Mouse (Mus musculus): Measurements from ENCODE around the gene Igfn1. TPM values are rescaled to one million over a fixed set of nuclear protein-coding genes. Genes with fewer than 3 reads are reported as not detected.

Igfn1 gene
- polyA plus RNA-seq, 1 experiment from 2014 or later, result not detected

DNA sequence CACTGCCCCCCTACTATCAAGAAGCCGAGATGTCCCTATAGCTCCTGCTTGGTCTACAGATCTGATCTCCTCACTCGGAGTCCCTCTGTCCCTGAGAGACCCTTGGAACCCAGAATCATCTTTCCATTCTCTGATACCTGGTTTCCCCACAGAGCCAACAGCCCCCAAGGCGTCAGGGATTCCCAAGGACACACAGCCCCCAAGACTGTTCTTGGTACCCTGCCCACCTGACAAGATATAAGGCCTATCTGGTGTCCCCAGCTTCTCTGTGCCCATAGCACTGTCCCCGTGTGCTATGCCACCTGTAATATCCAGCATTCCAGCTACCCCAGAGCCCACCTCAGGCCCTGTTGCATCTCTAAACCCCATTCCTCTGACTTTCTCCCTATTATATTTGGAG lies 38.4 kb downstream of the Igfn1 start:
- H3K9me3 ChIP-seq (replicated peaks; ENCODE audit: control insufficient read depth, low read length), result no peaks in the 10 kb centered on the region
- DNase-seq (ENCODE audit: low spot score) (no peak), ATAC-seq (replicated peaks; ENCODE audit: insufficient number of reproducible peaks, low FRiP score, low TSS enrichment, low read depth) (no peak)

DNA sequence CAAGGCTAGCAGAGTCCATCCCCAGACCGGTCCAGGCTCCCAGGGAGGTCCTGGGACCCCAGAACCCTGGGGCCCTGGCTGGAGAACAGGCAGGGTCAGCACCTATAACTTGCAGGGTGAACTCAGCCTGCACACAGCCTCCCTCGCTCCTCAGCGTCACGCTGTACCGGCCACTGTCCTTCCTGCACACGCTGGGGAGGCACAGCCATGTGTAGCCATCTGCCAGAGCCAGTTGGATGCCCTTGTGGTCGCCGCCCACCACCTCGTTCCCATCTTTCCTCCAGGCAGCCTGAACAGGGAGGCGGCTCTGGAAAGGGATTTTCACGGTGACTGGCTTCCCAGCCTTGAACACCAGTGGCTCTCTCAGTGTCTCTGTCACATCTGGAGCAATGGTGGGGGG lies 41.6 kb downstream of the Igfn1 start:
- no peaks in the 10 kb centered on the region for H3K36me3 ChIP-seq (replicated peaks; ENCODE audit: control insufficient read depth, insufficient read depth, low read depth, low read length)
- WGBS, result 77% methylated on average over 11 of the region's 11 CpGs
- no peak overlapping the region for H3K9ac ChIP-seq (replicated peaks; ENCODE audit: low read length)
- H3K27me3 ChIP-seq (ENCODE audit: control insufficient read depth, insufficient read depth, low read length), result no peaks in the 10 kb centered on the region
- ATAC-seq (replicated peaks; ENCODE audit: insufficient number of reproducible peaks, low FRiP score, low TSS enrichment, low read depth), result no peak
- no peak overlapping the region for H3K4me2 ChIP-seq (ENCODE audit: low read depth, low read length)
- H3K4me1 ChIP-seq (ENCODE audit: control insufficient read depth, insufficient read depth, low read length), result no peaks in the 10 kb centered on the region
- no peaks in the 10 kb centered on the region for H3K9me3 ChIP-seq (replicated peaks; ENCODE audit: control insufficient read depth, low read length)
- DNase-seq (ENCODE audit: low spot score), result no peak
- H3K4me3 ChIP-seq (ENCODE audit: low read depth, low read length), result no peak overlapping the region
- no peak overlapping the region for H3K27ac ChIP-seq (replicated peaks; ENCODE audit: low read depth, low read length)

More for the DNA sequence above, 38.4 kb downstream of the Igfn1 start:
- H3K4me3 ChIP-seq (ENCODE audit: low read depth, low read length), result no peak overlapping the region
- H3K27ac ChIP-seq (replicated peaks; ENCODE audit: low read depth, low read length), result no peak overlapping the region
- no peaks in the 10 kb centered on the region for H3K4me1 ChIP-seq (ENCODE audit: control insufficient read depth, insufficient read depth, low read length)
- no peaks in the 10 kb centered on the region for H3K36me3 ChIP-seq (replicated peaks; ENCODE audit: control insufficient read depth, insufficient read depth, low read depth, low read length)
- no peak overlapping the region for H3K9ac ChIP-seq (replicated peaks; ENCODE audit: low read length)
- 73% methylated on average over 4 of the region's 4 CpGs for WGBS
- no peak overlapping the region for H3K4me2 ChIP-seq (ENCODE audit: low read depth, low read length)
- no peaks in the 10 kb centered on the region for H3K27me3 ChIP-seq (ENCODE audit: control insufficient read depth, insufficient read depth, low read length)

DNA sequence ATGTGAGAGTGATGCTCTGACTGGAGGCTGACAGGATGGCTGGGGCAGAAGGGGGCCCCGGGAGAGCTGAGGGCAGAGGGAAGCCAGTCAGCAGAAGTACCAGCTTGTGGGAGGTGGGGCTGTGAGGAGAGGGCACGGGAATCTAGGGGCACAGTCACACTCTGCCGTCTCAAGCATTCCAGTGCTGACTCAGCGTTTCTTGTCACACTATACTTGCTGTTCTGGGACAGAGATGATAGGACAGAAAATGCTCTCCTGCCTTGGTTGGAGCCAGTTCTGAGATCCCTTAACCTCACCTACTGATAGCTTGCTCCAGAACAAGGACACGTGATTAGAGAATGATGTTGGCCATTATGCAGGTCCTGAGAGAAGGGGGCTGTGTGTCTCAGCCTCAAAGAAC lies 43.0 kb downstream of the Igfn1 start:
- H3K4me2 ChIP-seq (ENCODE audit: low read depth, low read length), result no peak overlapping the region
- WGBS, result 71% methylated on average over 5 of the region's 5 CpGs
- no peaks in the 10 kb centered on the region for H3K27me3 ChIP-seq (ENCODE audit: control insufficient read depth, insufficient read depth, low read length)
- H3K4me1 ChIP-seq (ENCODE audit: control insufficient read depth, insufficient read depth, low read length), result no peaks in the 10 kb centered on the region
- DNase-seq (ENCODE audit: low spot score) (no peak), ATAC-seq (replicated peaks; ENCODE audit: insufficient number of reproducible peaks, low FRiP score, low TSS enrichment, low read depth) (no peak)
- no peak overlapping the region for H3K27ac ChIP-seq (replicated peaks; ENCODE audit: low read depth, low read length)
- no peak overlapping the region for H3K4me3 ChIP-seq (ENCODE audit: low read depth, low read length)
- no peak overlapping the region for H3K9ac ChIP-seq (replicated peaks; ENCODE audit: low read length)
- no peaks in the 10 kb centered on the region for H3K36me3 ChIP-seq (replicated peaks; ENCODE audit: control insufficient read depth, insufficient read depth, low read depth, low read length)
- H3K9me3 ChIP-seq (replicated peaks; ENCODE audit: control insufficient read depth, low read length), result no peaks in the 10 kb centered on the region

DNA sequence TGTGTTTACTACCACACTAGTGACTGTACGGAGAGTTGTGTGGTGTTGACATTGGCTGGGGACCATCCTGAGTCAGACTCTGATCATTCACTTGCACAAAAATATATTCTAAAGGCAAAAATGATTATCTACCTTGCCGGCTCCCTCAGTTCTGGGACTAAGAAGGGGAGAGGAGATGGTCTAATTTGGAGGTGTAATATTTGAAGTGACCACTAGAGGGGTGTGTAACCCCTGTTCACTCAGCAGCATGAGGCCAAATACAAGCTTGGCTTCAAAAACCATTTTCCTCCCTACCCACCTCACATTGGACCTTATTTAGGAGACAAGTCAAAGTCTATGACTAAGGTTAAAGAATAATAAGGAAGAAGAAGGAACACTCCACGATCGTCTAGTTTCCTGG lies 47.7 kb downstream of the Igfn1 start:
- DNase-seq (ENCODE audit: low spot score), result peak; percentile 76
- 0 out of 2 replicates have a peak, but pooled peaks have one; percentile 30 for ATAC-seq (replicated peaks; ENCODE audit: insufficient number of reproducible peaks, low FRiP score, low TSS enrichment, low read depth)
- Histone ChIP-seq H3K9me3 (replicated peaks; ENCODE audit: control insufficient read depth, low read length) (no peaks in the 10 kb centered on the region), H3K27me3 (ENCODE audit: control insufficient read depth, insufficient read depth, low read length) (no peaks in the 10 kb centered on the region), H3K4me1 (ENCODE audit: control insufficient read depth, insufficient read depth, low read length) (no peaks in the 10 kb centered on the region), H3K27ac (replicated peaks; ENCODE audit: low read depth, low read length) (no peak overlapping the region), H3K4me2 (ENCODE audit: low read depth, low read length) (no peak overlapping the region), H3K36me3 (replicated peaks; ENCODE audit: control insufficient read depth, insufficient read depth, low read depth, low read length) (no peaks in the 10 kb centered on the region), H3K9ac (replicated peaks; ENCODE audit: low read length) (no peak overlapping the region), H3K4me3 (ENCODE audit: low read depth, low read length) (no peak overlapping the region)
- WGBS, result 51% methylated on average over 4 of the region's 4 CpGs

DNA sequence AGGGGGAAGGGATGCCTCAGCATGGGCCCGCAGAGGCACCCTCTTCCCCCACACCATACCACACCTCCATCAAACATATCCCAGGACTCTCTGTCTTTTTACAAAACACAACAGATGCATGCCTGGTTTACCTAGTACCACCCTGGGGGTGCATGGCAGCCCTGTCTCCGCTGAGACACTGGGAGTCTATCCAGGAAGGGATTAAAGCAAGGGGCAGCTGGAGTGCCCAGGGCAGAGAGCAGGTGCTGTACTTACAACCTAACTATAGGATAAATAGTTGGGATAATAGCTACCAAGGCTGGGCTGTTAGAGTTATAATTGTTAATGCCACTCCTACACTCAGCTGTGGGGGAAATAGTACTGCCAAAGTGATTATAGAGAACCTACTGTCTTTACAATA lies 57.3 kb downstream of the Igfn1 start:
- Histone ChIP-seq H3K4me1 (ENCODE audit: control insufficient read depth, insufficient read depth, low read length) (no peaks in the 10 kb centered on the region), H3K9me3 (replicated peaks; ENCODE audit: control insufficient read depth, low read length) (no peaks in the 10 kb centered on the region), H3K27ac (replicated peaks; ENCODE audit: low read depth, low read length) (no peak overlapping the region), H3K36me3 (replicated peaks; ENCODE audit: control insufficient read depth, insufficient read depth, low read depth, low read length) (no peaks in the 10 kb centered on the region), H3K27me3 (ENCODE audit: control insufficient read depth, insufficient read depth, low read length) (no peaks in the 10 kb centered on the region), H3K4me3 (ENCODE audit: low read depth, low read length) (no peak overlapping the region), H3K4me2 (ENCODE audit: low read depth, low read length) (no peak overlapping the region), H3K9ac (replicated peaks; ENCODE audit: low read length) (no peak overlapping the region)
- DNase-seq (ENCODE audit: low spot score) (no peak), ATAC-seq (replicated peaks; ENCODE audit: insufficient number of reproducible peaks, low FRiP score, low TSS enrichment, low read depth) (no peak)
- 72% methylated on average over 2 of the region's 2 CpGs for WGBS

DNA sequence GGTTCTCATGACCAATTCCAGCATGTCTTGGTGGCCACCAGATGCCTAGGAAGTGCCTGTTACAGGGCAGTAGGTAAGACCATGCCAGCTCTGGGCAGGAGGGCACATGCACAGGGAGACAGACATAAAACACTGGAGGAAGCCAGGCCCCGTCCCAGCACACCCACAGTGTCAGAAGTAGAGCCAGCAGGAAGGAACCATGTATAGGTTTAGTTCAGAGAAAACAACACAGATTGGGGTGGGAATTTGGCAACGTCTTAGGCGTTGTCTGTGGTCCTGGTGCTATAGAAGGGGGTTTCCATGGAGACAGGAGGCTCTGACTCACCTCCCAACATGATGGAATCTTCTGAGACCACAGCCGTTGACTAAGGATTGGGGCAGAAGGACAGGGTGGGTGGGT lies 59.9 kb downstream of the Igfn1 start:
- no peaks in the 10 kb centered on the region for H3K9me3 ChIP-seq (replicated peaks; ENCODE audit: control insufficient read depth, low read length)
- H3K4me3 ChIP-seq (ENCODE audit: low read depth, low read length), result no peak overlapping the region
- no peaks in the 10 kb centered on the region for H3K36me3 ChIP-seq (replicated peaks; ENCODE audit: control insufficient read depth, insufficient read depth, low read depth, low read length)
- H3K4me2 ChIP-seq (ENCODE audit: low read depth, low read length), result no peak overlapping the region
- H3K9ac ChIP-seq (replicated peaks; ENCODE audit: low read length), result no peak overlapping the region
- H3K4me1 ChIP-seq (ENCODE audit: control insufficient read depth, insufficient read depth, low read length), result no peaks in the 10 kb centered on the region
- WGBS, result 80% methylated on average over 4 of the region's 4 CpGs
- ATAC-seq (replicated peaks; ENCODE audit: insufficient number of reproducible peaks, low FRiP score, low TSS enrichment, low read depth) (no peak), DNase-seq (ENCODE audit: low spot score) (no peak)
- no peaks in the 10 kb centered on the region for H3K27me3 ChIP-seq (ENCODE audit: control insufficient read depth, insufficient read depth, low read length)
- H3K27ac ChIP-seq (replicated peaks; ENCODE audit: low read depth, low read length), result no peak overlapping the region

DNA sequence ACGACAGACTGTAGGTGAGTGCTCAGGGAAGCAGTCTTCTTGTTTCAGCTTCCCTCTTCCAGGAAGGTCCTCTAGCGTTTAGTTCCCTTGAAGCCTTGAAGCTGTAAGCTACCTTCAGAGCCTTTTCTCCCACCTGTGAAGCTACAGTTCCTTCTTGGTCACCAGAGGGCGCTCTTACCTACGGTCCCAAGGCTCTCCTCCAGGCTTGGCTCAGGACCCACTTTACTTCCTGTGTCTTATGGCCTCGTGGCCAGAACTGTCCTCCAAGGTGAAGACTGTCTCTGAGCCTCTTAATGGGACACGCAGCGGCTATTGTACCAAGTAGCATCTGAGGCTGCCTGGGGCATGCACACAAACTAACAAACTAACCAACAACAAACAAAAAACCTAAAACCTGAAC lies 60.4 kb downstream of the Igfn1 start:
- peak; percentile 71 for DNase-seq (ENCODE audit: low spot score)
- H3K27ac ChIP-seq (replicated peaks; ENCODE audit: low read depth, low read length), result no peak overlapping the region

DNA sequence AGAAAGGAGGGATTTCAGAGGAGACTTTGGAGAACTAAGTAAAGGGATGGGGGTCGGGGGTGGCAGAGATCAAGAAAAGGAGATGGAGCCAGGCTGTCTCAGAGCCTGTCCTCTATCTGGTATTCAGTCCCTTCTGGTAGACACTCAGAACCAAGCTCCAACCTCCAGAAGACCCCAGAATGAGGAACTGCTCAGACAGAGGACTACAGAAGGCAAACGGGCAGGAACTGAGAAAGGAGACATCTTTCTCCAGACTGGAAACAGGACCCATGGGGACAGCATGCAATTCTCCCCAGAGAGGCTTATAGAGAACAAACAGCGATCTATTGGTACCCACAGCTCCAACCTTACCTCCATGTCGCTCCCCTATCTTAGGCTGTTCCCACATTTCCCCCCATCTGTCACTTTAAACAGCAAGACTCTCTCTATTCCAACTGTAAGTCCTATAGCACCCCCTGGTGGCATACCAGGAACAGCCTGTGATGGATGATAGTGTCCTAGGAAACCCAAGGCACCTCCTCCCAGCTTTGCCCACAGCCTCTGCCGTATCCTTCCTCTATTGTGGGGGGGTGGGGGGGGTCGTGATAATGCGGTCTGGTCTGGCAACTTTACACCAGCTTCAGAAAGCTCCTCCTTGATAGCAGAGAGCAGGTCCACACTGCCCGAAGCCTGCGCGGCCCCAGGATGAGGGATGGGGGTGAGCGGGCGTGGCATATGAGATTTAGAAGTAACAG lies 61.4 kb downstream of the Igfn1 start:
- H3K4me3 ChIP-seq (ENCODE audit: low read depth, low read length), result no peak overlapping the region
- no peak overlapping the region for H3K27ac ChIP-seq (replicated peaks; ENCODE audit: low read depth, low read length)
- H3K4me2 ChIP-seq (ENCODE audit: low read depth, low read length), result no peak overlapping the region
- no peaks in the 10 kb centered on the region for H3K36me3 ChIP-seq (replicated peaks; ENCODE audit: control insufficient read depth, insufficient read depth, low read depth, low read length)
- ATAC-seq (replicated peaks; ENCODE audit: insufficient number of reproducible peaks, low FRiP score, low TSS enrichment, low read depth), result no peak
- no peaks in the 10 kb centered on the region for H3K27me3 ChIP-seq (ENCODE audit: control insufficient read depth, insufficient read depth, low read length)
- DNase-seq (ENCODE audit: low spot score), result peak; percentile 93
- no peaks in the 10 kb centered on the region for H3K4me1 ChIP-seq (ENCODE audit: control insufficient read depth, insufficient read depth, low read length)
- no peak overlapping the region for H3K9ac ChIP-seq (replicated peaks; ENCODE audit: low read length)
- WGBS, result 47% methylated on average over 12 of the region's 12 CpGs
- no peaks in the 10 kb centered on the region for H3K9me3 ChIP-seq (replicated peaks; ENCODE audit: control insufficient read depth, low read length)

More for the DNA sequence above, 60.4 kb downstream of the Igfn1 start:
- ATAC-seq (replicated peaks; ENCODE audit: insufficient number of reproducible peaks, low FRiP score, low TSS enrichment, low read depth), result no peak
- no peak overlapping the region for H3K4me3 ChIP-seq (ENCODE audit: low read depth, low read length)
- no peak overlapping the region for H3K4me2 ChIP-seq (ENCODE audit: low read depth, low read length)
- H3K9ac ChIP-seq (replicated peaks; ENCODE audit: low read length), result no peak overlapping the region
- no peaks in the 10 kb centered on the region for H3K27me3 ChIP-seq (ENCODE audit: control insufficient read depth, insufficient read depth, low read length)
- H3K36me3 ChIP-seq (replicated peaks; ENCODE audit: control insufficient read depth, insufficient read depth, low read depth, low read length), result no peaks in the 10 kb centered on the region
- 12% methylated on average over 7 of the region's 7 CpGs for WGBS
- H3K4me1 ChIP-seq (ENCODE audit: control insufficient read depth, insufficient read depth, low read length), result no peaks in the 10 kb centered on the region
- no peaks in the 10 kb centered on the region for H3K9me3 ChIP-seq (replicated peaks; ENCODE audit: control insufficient read depth, low read length)
